Mouse (Mus musculus) telencephalon, adult 2 months (tissue): Measurements from ENCODE around the gene Zfp146.
"Not testable (repeated sequence)": the region's sequence is repeated elsewhere in the genome, so short reads cannot be mapped to it uniquely, and the experiment has no call there.

Experiments
- DNase-seq: peaks from one replicate; pipeline ENCODE4 v3.0.0-alpha.2; 2011; ENCODE audit warnings: low read depth, low spot score

The Zfp146 gene

DNA sequence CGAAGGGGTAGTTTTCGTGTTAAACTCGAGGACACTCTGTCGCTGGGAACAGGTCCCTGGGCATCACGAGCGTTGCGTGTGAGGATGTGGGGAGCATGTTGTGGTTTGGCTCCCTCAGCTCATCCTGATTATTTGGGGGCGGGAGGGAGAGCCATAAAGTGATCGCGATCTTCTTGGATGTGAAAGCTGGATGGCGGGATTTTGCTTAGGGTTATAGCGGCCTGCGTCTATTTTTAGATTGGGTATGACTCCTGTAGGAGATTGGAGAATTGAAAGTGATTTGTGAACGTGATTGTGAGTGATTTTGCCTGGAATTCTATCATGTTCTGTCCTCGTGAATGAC lies 47.4 kb downstream of the Zfp146 start:
- DNase-seq: no peak

DNA sequence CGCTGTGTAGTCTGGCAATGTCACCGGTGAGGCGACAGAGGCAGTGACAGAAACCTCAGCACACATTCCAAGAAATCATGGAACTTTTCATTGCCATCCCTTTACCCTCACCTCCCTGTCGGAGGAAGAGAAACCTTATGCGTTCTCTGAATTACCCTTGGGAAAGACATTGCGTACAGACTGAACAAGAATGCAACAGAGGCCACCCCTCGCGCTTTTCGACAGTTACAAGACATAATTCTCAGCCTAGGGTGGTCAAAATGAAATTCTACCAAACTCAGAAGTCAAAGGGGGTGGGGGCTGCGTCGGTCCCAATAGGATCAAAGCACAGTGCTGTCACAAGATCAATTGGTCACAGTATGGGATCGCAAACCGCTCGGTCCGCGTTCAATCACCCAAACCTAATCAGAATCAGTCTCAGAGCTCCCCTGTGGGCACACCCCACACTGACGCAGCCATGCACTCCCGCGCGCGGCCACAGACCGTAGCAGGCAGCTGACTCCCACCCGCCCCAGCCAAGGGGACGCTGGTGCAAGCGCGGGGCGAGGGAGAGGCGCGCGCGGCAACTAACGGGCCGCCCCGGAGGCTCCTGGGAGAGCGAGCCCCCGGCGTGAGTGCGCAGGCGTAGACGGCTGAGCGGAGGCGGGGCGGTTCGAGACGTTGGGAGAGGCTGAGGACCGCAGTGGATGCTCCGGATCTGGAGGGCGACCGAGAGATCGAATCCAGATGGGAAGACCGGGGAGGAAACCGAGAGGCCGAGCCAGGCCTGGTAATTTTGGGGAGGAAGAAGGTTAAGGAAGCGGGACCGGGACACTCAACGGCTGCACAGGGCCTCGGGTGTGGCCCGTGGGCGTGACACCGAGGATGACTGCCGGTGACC lies 48.0 kb downstream of the Zfp146 start, which contains the start of gene Zfp382:
TSS of gene Zfp382 (plus strand) at position 635 of the 880 bp plus-strand sequence.
- DNase-seq: peak; percentile 79

DNA sequence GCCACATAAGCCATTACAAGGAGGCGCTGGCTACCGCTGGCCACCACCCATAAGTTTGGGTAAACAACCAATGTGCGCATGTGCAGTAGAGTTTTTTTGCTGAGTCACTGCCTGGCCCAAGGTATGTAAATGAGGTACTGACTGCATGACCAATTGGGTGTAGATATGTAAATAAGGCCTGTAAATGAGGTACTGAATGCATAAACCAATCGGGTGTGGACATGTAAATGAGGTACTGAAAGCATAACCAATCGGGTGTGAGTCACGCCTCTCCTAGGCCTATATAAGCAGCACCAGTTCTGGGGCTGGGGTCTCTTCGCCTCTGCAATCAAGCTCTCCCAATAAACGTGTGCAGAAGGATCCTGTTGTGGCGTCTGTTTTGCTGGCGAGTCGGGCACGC lies 51.6 kb downstream of the Zfp146 start:
- not testable (repeated sequence) for DNase-seq

DNA sequence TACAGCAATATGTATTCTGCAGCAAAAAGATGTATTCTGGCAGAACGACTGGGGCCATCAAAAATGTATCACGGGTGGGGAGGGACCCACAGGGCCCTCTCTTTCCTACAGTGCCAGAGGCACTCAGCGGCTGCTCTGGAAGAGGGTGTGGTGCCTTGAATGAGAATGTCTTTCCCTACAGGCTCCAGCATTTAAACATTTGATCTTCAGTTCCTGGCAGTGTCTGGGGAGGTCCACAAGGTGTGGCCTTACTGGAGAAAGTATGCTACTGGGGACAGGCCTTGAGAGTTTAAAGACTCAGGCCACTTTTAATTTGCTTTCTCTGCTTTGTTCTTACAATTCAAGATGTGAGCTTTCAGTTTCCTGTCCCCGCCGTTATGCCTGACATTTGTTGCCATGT lies 53.5 kb downstream of the Zfp146 start:
- DNase-seq: no peak
